Comparison of ENCODE assay signal across 23 mouse cellular contexts in the genomic region with DNA sequence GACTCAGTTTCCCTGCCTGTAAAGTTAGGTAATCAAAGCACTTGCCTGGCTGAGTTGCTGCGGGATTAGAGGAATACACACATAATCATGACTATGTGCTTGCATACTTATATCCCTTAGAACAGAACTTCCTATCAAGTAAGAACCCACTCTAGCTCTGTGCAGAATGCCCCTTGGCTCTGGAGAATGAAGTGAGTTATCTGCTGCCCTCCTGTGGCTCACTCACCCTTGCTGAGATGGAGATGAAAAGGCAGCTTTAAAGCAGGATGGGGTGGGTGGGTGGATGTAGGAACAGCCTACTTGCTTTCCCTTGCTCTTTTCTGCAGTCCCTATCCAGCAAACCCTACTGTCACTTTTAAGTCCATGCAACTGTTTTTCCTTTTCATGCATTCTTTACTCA. TPM values are rescaled to one million over a fixed set of nuclear protein-coding genes. Genes with fewer than 3 reads are reported as not detected.
DNase-seq lines count a peak whose midpoint lies in the region; ATAC-seq and TF ChIP-seq lines count a peak whose summit lies in the region.
"Had no signal": no experiment of that assay in that cellular context is flagged by ENCODE, and none has a peak within 500 bp of the region (broad histone marks: within the 10 kb centered on the region; RNA-seq: fewer than 3 reads in every experiment).

No protein-coding gene starts in this region.

- ATAC-seq in intestine, postnatal 0 days, result no peak
- ATAC-seq in intestine, embryonic 15.5 days, result no peak
- ATAC-seq in liver, postnatal 0 days, result no peak
- no peak for ATAC-seq in liver, embryonic 12.5 days
- ATAC-seq: activated CD4-positive, CD25-positive, alpha-beta regulatory T cell, adult 4 months; intestine, embryonic 16.5 days had no signal

- H3K9me3 ChIP-seq in intestine, postnatal 0 days (ENCODE audit: control insufficient read depth), result no peaks in the 10 kb centered on the region
- H3K9me3 ChIP-seq in intestine, embryonic 15.5 days, result no peaks in the 10 kb centered on the region
- no peaks in the 10 kb centered on the region for H3K9me3 ChIP-seq in liver, postnatal 0 days (ENCODE audit: low read length)
- H3K9me3 ChIP-seq in liver, embryonic 12.5 days (replicated peaks), result no peaks in the 10 kb centered on the region
- no peaks in the 10 kb centered on the region for H3K9me3 ChIP-seq in ES-Bruce4 (replicated peaks; ENCODE audit: control insufficient read depth, insufficient read depth, low read length, poor library complexity, severe bottlenecking)
- H3K9me3 ChIP-seq: embryonic facial prominence, embryonic 13.5 days; hindbrain, embryonic 10.5 days; midbrain, embryonic 10.5 days had no signal

- peaks cover 78% of the 10 kb centered on the region for H3K36me3 ChIP-seq in intestine, postnatal 0 days (ENCODE audit: control insufficient read depth, insufficient read depth)
- peaks cover 38% of the 10 kb centered on the region for H3K36me3 ChIP-seq in intestine, embryonic 15.5 days
- peaks cover 71% of the 10 kb centered on the region for H3K36me3 ChIP-seq in liver, postnatal 0 days (replicated peaks; ENCODE audit: insufficient read depth, low read length)
- H3K36me3 ChIP-seq in liver, embryonic 12.5 days, result peaks cover 73% of the 10 kb centered on the region
- H3K36me3 ChIP-seq in ES-Bruce4 (ENCODE audit: control insufficient read depth, insufficient read depth, low read length, poor library complexity, severe bottlenecking), result peaks cover 34% of the 10 kb centered on the region

- intact Hi-C loops in left cerebral cortex, postnatal 4 days (cut with DNase I), result no loop called here

- H3K4me1 ChIP-seq in intestine, postnatal 0 days (replicated peaks; ENCODE audit: control insufficient read depth, insufficient read depth, low read length), result no peaks in the 10 kb centered on the region
- no peaks in the 10 kb centered on the region for H3K4me1 ChIP-seq in intestine, embryonic 15.5 days (replicated peaks)
- no peaks in the 10 kb centered on the region for H3K4me1 ChIP-seq in liver, postnatal 0 days (ENCODE audit: insufficient read depth)
- no peaks in the 10 kb centered on the region for H3K4me1 ChIP-seq in liver, embryonic 12.5 days
- no peaks in the 10 kb centered on the region for H3K4me1 ChIP-seq in ES-Bruce4 (ENCODE audit: control insufficient read depth, insufficient read depth, low read length)
- H3K4me1 ChIP-seq: embryonic facial prominence, embryonic 13.5 days; hindbrain, embryonic 10.5 days; midbrain, embryonic 10.5 days had no signal

- peak; percentile 56 for TF ChIP-seq CTCF in intestine, postnatal 0 days (IDR thresholded peaks at IDR 0.05; ENCODE audit: low read depth)
- TF ChIP-seq CTCF in liver, postnatal 0 days (IDR thresholded peaks at IDR 0.05; ENCODE audit: low read depth), result 0 out of 2 replicates have a peak, but pooled peaks have one; percentile 17
- peak; percentile 14 for TF ChIP-seq CTCF in ES-Bruce4 (IDR thresholded peaks at IDR 0.05; ENCODE audit: low read depth, low read length)

- WGBS in intestine, postnatal 0 days, result 93% methylated on average over 1 of the region's 1 CpGs
- WGBS in intestine, embryonic 15.5 days, result 91% methylated on average over 1 of the region's 1 CpGs
- WGBS in liver, postnatal 0 days (ENCODE audit: insufficient replicate concordance), result 81% methylated on average over 1 of the region's 1 CpGs
- WGBS in liver, embryonic 12.5 days (ENCODE audit: insufficient replicate concordance), result 84% methylated on average over 1 of the region's 1 CpGs

- TF ChIP-seq POLR2A in ES-Bruce4 (IDR thresholded peaks at IDR 0.05; ENCODE audit: insufficient read depth, low read length), result no peak

- no peak overlapping the region for H3K27ac ChIP-seq in intestine, postnatal 0 days (ENCODE audit: low read depth, low read length)
- no peak overlapping the region for H3K27ac ChIP-seq in intestine, embryonic 15.5 days
- no peak overlapping the region for H3K27ac ChIP-seq in liver, postnatal 0 days (ENCODE audit: low read depth)
- H3K27ac ChIP-seq in liver, embryonic 12.5 days, result no peak overlapping the region
- H3K27ac ChIP-seq in ES-Bruce4 (ENCODE audit: insufficient read depth, low read length), result no peak overlapping the region
- H3K27ac ChIP-seq: embryonic facial prominence, embryonic 13.5 days; hindbrain, embryonic 10.5 days; midbrain, embryonic 10.5 days had no signal

- no peak overlapping the region for H3K4me2 ChIP-seq in intestine, postnatal 0 days (replicated peaks; ENCODE audit: low read depth)
- H3K4me2 ChIP-seq in intestine, embryonic 15.5 days (replicated peaks), result no peak overlapping the region
- H3K4me2 ChIP-seq in liver, postnatal 0 days (ENCODE audit: low read depth, low read length), result no peak overlapping the region
- no peak overlapping the region for H3K4me2 ChIP-seq in liver, embryonic 12.5 days
- H3K4me2 ChIP-seq: embryonic facial prominence, embryonic 13.5 days; liver, embryonic 11.5 days had no signal

- H3K27me3 ChIP-seq in intestine, postnatal 0 days (replicated peaks; ENCODE audit: control insufficient read depth, insufficient read depth, low read length), result no peaks in the 10 kb centered on the region
- H3K27me3 ChIP-seq in intestine, embryonic 15.5 days (replicated peaks), result no peaks in the 10 kb centered on the region
- H3K27me3 ChIP-seq in liver, postnatal 0 days (ENCODE audit: insufficient read depth, low read length), result no peaks in the 10 kb centered on the region
- no peaks in the 10 kb centered on the region for H3K27me3 ChIP-seq in liver, embryonic 12.5 days (replicated peaks)
- no peaks in the 10 kb centered on the region for H3K27me3 ChIP-seq in ES-Bruce4 (ENCODE audit: control insufficient read depth, insufficient read depth, low read length, poor library complexity, severe bottlenecking)
- H3K27me3 ChIP-seq: embryonic facial prominence, embryonic 13.5 days had no signal

- TF ChIP-seq EP300 in liver, postnatal 0 days (IDR thresholded peaks at IDR 0.05; ENCODE audit: low read depth), result no peak
- no peak for TF ChIP-seq EP300 in ES-Bruce4 (IDR thresholded peaks at IDR 0.05; ENCODE audit: insufficient read depth, low read depth, low read length)

- H3K9ac ChIP-seq in intestine, postnatal 0 days (ENCODE audit: low read depth, low read length), result no peak overlapping the region
- H3K9ac ChIP-seq in intestine, embryonic 15.5 days, result no peak overlapping the region
- H3K9ac ChIP-seq in liver, postnatal 0 days (replicated peaks), result no peak overlapping the region
- H3K9ac ChIP-seq in liver, embryonic 12.5 days, result no peak overlapping the region
- no peak overlapping the region for H3K9ac ChIP-seq in ES-Bruce4 (ENCODE audit: low read depth, poor library complexity, severe bottlenecking)
- H3K9ac ChIP-seq: embryonic facial prominence, embryonic 13.5 days had no signal

- no peak overlapping the region for H3K4me3 ChIP-seq in intestine, postnatal 0 days (ENCODE audit: low read depth, low read length)
- H3K4me3 ChIP-seq in intestine, embryonic 15.5 days (replicated peaks), result no peak overlapping the region
- H3K4me3 ChIP-seq in liver, postnatal 0 days (ENCODE audit: low read depth, low read length), result no peak overlapping the region
- no peak overlapping the region for H3K4me3 ChIP-seq in liver, embryonic 12.5 days
- no peak overlapping the region for H3K4me3 ChIP-seq in ES-Bruce4 (ENCODE audit: low read depth, low read length)
- H3K4me3 ChIP-seq: embryonic facial prominence, embryonic 13.5 days; hindbrain, embryonic 10.5 days; midbrain, embryonic 10.5 days had no signal

- DNase-seq in liver, postnatal 0 days, result no peak
- peak; percentile 38 for DNase-seq in brain, adult 2 months (ENCODE audit: low read depth, low spot score)
- DNase-seq in left cerebral cortex, postnatal 4 days, result no peak
- no peak for DNase-seq in adrenal gland, postnatal 14 days
- DNase-seq: adrenal gland, postnatal 36 days; lung, postnatal 10 days had no signal

RNA-seq across cellular contexts. Expression of a gene that starts 24.1 kb away (rescaled TPM):
- 254 and 260 TPM in 2 replicates for polyA plus RNA-seq in intestine, postnatal 0 days (2015; fragmentation: Nextera tagmentation; extraction: Ambion mirVana)
- polyA plus RNA-seq in intestine, embryonic 15.5 days (2015; fragmentation: Nextera tagmentation; extraction: Ambion mirVana), result 243 TPM in 2 replicates
- 120 and 121 TPM in 2 replicates for polyA plus RNA-seq in liver, postnatal 0 days (2015; fragmentation: Nextera tagmentation; extraction: Ambion mirVana)
- 77.0 and 77.2 TPM in 2 replicates for polyA plus RNA-seq in liver, embryonic 12.5 days (2016; fragmentation: Nextera tagmentation; extraction: Ambion mirVana)
- polyA plus RNA-seq in ES-Bruce4 (2011; ENCODE audit: insufficient read depth, insufficient read length, low read depth, missing spikeins), result 122 and 130 TPM in 2 replicates
- total RNA-seq in left cerebral cortex, postnatal 4 days (2021), result 100 to 1,000 TPM; 322 to 358 TPM
- total RNA-seq in adrenal gland, postnatal 14 days (2021), result 345 and 387 TPM in 2 replicates

RNA-seq across cellular contexts. Expression of a gene that starts 24.3 kb away (rescaled TPM):
- 6.7 TPM in 2 replicates for polyA plus RNA-seq in intestine, postnatal 0 days (2015; fragmentation: Nextera tagmentation; extraction: Ambion mirVana)
- polyA plus RNA-seq in intestine, embryonic 15.5 days (2015; fragmentation: Nextera tagmentation; extraction: Ambion mirVana), result 8.3 and 8.6 TPM in 2 replicates
- polyA plus RNA-seq in liver, postnatal 0 days (2015; fragmentation: Nextera tagmentation; extraction: Ambion mirVana), result 3.4 and 3.6 TPM in 2 replicates
- polyA plus RNA-seq in liver, embryonic 12.5 days (2016; fragmentation: Nextera tagmentation; extraction: Ambion mirVana), result 7.6 TPM in 2 replicates
- 53.6 and 59.9 TPM in 2 replicates for polyA plus RNA-seq in ES-Bruce4 (2011; ENCODE audit: insufficient read depth, insufficient read length, low read depth, missing spikeins)
- 10 to 100 TPM; 42.7 to 45.2 TPM for total RNA-seq in left cerebral cortex, postnatal 4 days (2021)
- total RNA-seq in adrenal gland, postnatal 14 days (2021), result 27.9 TPM in 2 replicates

RNA-seq across cellular contexts. Expression of a gene that starts 39.2 kb away (rescaled TPM):
- 0.26 and 0.56 TPM in 2 replicates for polyA plus RNA-seq in intestine, postnatal 0 days (2015; fragmentation: Nextera tagmentation; extraction: Ambion mirVana)
- 0.13 and 0.28 TPM in 2 replicates for polyA plus RNA-seq in intestine, embryonic 15.5 days (2015; fragmentation: Nextera tagmentation; extraction: Ambion mirVana)
- polyA plus RNA-seq in liver, postnatal 0 days (2015; fragmentation: Nextera tagmentation; extraction: Ambion mirVana), result 0.12 and 0.19 TPM in 2 replicates
- polyA plus RNA-seq in liver, embryonic 12.5 days (2016; fragmentation: Nextera tagmentation; extraction: Ambion mirVana), result 0.10 and 0.33 TPM in 2 replicates
- polyA plus RNA-seq in ES-Bruce4 (2011; ENCODE audit: insufficient read depth, insufficient read length, low read depth, missing spikeins), result 7.2 and 9.9 TPM in 2 replicates
- total RNA-seq in left cerebral cortex, postnatal 4 days (2021), result 1 to 10 TPM; 5.6 to 9.1 TPM
- total RNA-seq in adrenal gland, postnatal 14 days (2021), result not detected in 2 replicates
- total RNA-seq: adrenal gland, postnatal 36 days; MEL had no signal
- polyA plus RNA-seq: activated CD4-positive, CD25-positive, alpha-beta regulatory T cell, adult 4 months; intestine, embryonic 16.5 days; small intestine, adult 2 months had no signal

RNA-seq across cellular contexts. Expression of a gene that starts 42.9 kb away (rescaled TPM):
- polyA plus RNA-seq in intestine, postnatal 0 days (2015; fragmentation: Nextera tagmentation; extraction: Ambion mirVana), result not detected in 2 replicates
- polyA plus RNA-seq in intestine, embryonic 15.5 days (2015; fragmentation: Nextera tagmentation; extraction: Ambion mirVana), result not detected in 2 replicates
- not detected in 2 replicates for polyA plus RNA-seq in liver, postnatal 0 days (2015; fragmentation: Nextera tagmentation; extraction: Ambion mirVana)
- polyA plus RNA-seq in liver, embryonic 12.5 days (2016; fragmentation: Nextera tagmentation; extraction: Ambion mirVana), result not detected in 2 replicates
- polyA plus RNA-seq in ES-Bruce4 (2011; ENCODE audit: insufficient read depth, insufficient read length, low read depth, missing spikeins), result not detected in 2 replicates
- total RNA-seq in left cerebral cortex, postnatal 4 days (2021), result under 1 TPM in 1 of 2 experiments, not detected in 1; 0.52 TPM
- not detected in 2 replicates for total RNA-seq in adrenal gland, postnatal 14 days (2021)
- total RNA-seq: adrenal gland, postnatal 36 days; common myeloid progenitor, adult 5-6 weeks; MEL had no signal
- polyA plus RNA-seq: activated CD4-positive, CD25-positive, alpha-beta regulatory T cell, adult 4 months; embryonic facial prominence, embryonic 13.5 days; gonadal fat pad, adult 2 months; heart, embryonic 14.5 days; hindbrain, embryonic 10.5 days; intestine, embryonic 16.5 days; large intestine, adult 2 months; liver, embryonic 11.5 days; midbrain, embryonic 10.5 days; small intestine, adult 2 months; stomach, embryonic 14.5 days had no signal

RNA-seq across cellular contexts. Expression of a gene that starts 59.0 kb away (rescaled TPM):
- polyA plus RNA-seq in intestine, postnatal 0 days (2015; fragmentation: Nextera tagmentation; extraction: Ambion mirVana), result not detected in 2 replicates
- not detected in 2 replicates for polyA plus RNA-seq in intestine, embryonic 15.5 days (2015; fragmentation: Nextera tagmentation; extraction: Ambion mirVana)
- polyA plus RNA-seq in liver, postnatal 0 days (2015; fragmentation: Nextera tagmentation; extraction: Ambion mirVana), result not detected in 2 replicates
- not detected in 2 replicates for polyA plus RNA-seq in liver, embryonic 12.5 days (2016; fragmentation: Nextera tagmentation; extraction: Ambion mirVana)
- polyA plus RNA-seq in ES-Bruce4 (2011; ENCODE audit: insufficient read depth, insufficient read length, low read depth, missing spikeins), result not detected in 2 replicates
- under 1 TPM in 1 of 2 experiments, not detected in 1; 0.97 TPM for total RNA-seq in left cerebral cortex, postnatal 4 days (2021)
- not detected in 2 replicates for total RNA-seq in adrenal gland, postnatal 14 days (2021)
- total RNA-seq: adrenal gland, postnatal 36 days; common myeloid progenitor, adult 5-6 weeks; MEL had no signal
- polyA plus RNA-seq: activated CD4-positive, CD25-positive, alpha-beta regulatory T cell, adult 4 months; embryonic facial prominence, embryonic 13.5 days; gonadal fat pad, adult 2 months; heart, embryonic 14.5 days; hindbrain, embryonic 10.5 days; intestine, embryonic 16.5 days; large intestine, adult 2 months; liver, embryonic 11.5 days; midbrain, embryonic 10.5 days; small intestine, adult 2 months; stomach, embryonic 14.5 days had no signal
